Mouse (Mus musculus) liver, embryonic 11.5 days (tissue): Measurements from ENCODE around the gene C730034F03Rik. TPM values are rescaled to one million over a fixed set of nuclear protein-coding genes. Genes with fewer than 3 reads are reported as not detected.

Experiments
- ATAC-seq: fragments of 200-750 bp; cut with Nextera tagmentation; replicated peaks from 2 replicates; pipeline ENCODE4 v1.8.0; 2017; ENCODE audit warnings: moderate number of reproducible peaks, mild to moderate bottlenecking, moderate TSS enrichment, moderate library complexity; ENCODE audit not compliant: low FRiP score
- DNase-seq: peaks from one replicate; pipeline ENCODE4 v3.0.0-alpha.2; 2017; ENCODE audit warnings: low spot score
- H3K27ac ChIP-seq: fragments of 300-500 bp; sonication (generic); 2 replicates; pipeline ENCODE4 v1.5.1; 2014; ENCODE audit warnings: mild to moderate bottlenecking, low read depth, low read length, control low read depth
- H3K27me3 ChIP-seq: fragments of 300-500 bp; sonication (generic); replicated peaks from 2 replicates; pipeline ENCODE4 v1.6.1; 2014; ENCODE audit warnings: low read length, mixed read lengths; ENCODE audit not compliant: control insufficient read depth, insufficient read depth
- H3K36me3 ChIP-seq: fragments of 300-500 bp; sonication (generic); 2 replicates; pipeline ENCODE4 v1.6.1; 2014; ENCODE audit warnings: mild to moderate bottlenecking, low read length, moderate library complexity, mixed read lengths; ENCODE audit not compliant: control insufficient read depth, insufficient read depth
- H3K4me1 ChIP-seq: fragments of 300-500 bp; sonication (generic); replicated peaks from 2 replicates; pipeline ENCODE4 v1.6.1; 2014; ENCODE audit warnings: low read length, mixed read lengths; ENCODE audit not compliant: control insufficient read depth, insufficient read depth
- H3K4me2 ChIP-seq: fragments of 300-500 bp; sonication (generic); 2 replicates; pipeline ENCODE4 v1.6.1; 2014; ENCODE audit warnings: mild to moderate bottlenecking, control low read depth, moderate library complexity
- H3K4me3 ChIP-seq: fragments of 300-500 bp; sonication (generic); 2 replicates; pipeline ENCODE4 v1.5.1; 2014; ENCODE audit warnings: low read depth, low read length, control low read depth
- H3K9ac ChIP-seq: fragments of 300-500 bp; sonication (generic); 2 replicates; pipeline ENCODE4 v1.6.1; 2014; ENCODE audit warnings: low read depth, low read length, control low read depth
- H3K9me3 ChIP-seq: fragments of 300-500 bp; sonication (generic); 2 replicates; pipeline ENCODE4 v1.6.1; 2016; ENCODE audit warnings: low read length, inconsistent platforms, mixed read lengths; ENCODE audit not compliant: control insufficient read depth
- WGBS: fragments of 180-500 bp; shearing (Covaris S2); extraction: QIAGEN DNeasy Blood & Tissue Kit; methylation state at CpG from one replicate; pipeline ENCODE4 v1.1.7; 2014; 5-methylcytosine and 5-hydroxymethylcytosine counted together
- polyA plus RNA-seq: library from polyadenylated mRNA; unstranded; fragments of >200 nt; fragmentation: Nextera tagmentation; extraction: Ambion mirVana; gene quantifications from 2 replicates; pipeline ENCODE4 v1.2.1, GENCODE M21; 2014

Gene C730034F03Rik
- polyA plus RNA-seq, 1 experiment from 2014 or later, result 2.8 TPM

DNA sequence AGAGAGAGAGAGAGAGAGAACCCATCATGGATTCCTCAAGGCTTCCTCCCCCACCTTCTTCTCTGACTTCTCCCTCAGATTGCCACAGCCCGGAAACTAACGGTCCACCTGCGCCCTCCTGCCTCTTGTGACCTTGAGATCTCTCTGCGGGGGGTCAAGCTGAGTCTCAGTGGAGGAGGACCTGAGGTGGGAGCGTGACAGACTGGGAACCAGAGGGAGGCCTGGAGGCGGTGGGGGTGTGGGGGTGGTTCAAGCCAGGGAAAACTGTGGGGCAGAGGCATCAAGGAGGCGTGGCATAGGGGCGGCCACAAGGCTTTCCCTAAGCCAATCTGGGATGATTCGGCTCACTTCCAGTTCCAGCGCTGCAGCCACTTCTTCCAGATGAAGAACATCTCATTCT lies 30.9 kb downstream of the C730034F03Rik start:
- H3K27me3 ChIP-seq, result peaks cover 36% of the 10 kb centered on the region
- no peak overlapping the region for H3K4me3 ChIP-seq
- H3K4me2 ChIP-seq, result no peak overlapping the region
- no peaks in the 10 kb centered on the region for H3K4me1 ChIP-seq
- H3K36me3 ChIP-seq, result no peaks in the 10 kb centered on the region
- DNase-seq, result no peak
- H3K9me3 ChIP-seq, result no peaks in the 10 kb centered on the region
- WGBS, result 66% methylated on average over 10 of the region's 10 CpGs
- no peak overlapping the region for H3K9ac ChIP-seq
- ATAC-seq, result no peak
- H3K27ac ChIP-seq, result no peak overlapping the region

DNA sequence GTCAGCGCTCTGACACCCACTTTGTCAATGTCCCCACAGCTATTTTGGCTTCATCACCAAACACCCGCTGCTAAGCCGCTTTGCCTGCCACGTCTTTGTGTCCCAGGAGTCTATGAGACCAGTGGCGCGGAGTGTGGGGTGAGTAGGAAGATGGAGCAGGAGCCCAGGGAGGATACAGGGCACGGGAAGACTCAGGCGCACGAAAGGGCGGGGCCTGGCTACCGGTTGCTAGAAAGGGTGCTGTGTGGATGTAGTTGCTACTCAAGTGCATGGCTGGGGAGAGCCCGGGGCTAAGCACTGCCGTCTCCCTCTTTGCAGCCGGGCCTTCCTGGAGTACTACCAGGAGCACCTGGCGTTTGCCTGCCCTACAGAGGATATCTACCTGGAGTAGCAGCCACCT lies 31.9 kb downstream of the C730034F03Rik start:
- no peak for ATAC-seq
- H3K27ac ChIP-seq, result no peak overlapping the region
- H3K9me3 ChIP-seq, result no peaks in the 10 kb centered on the region
- WGBS, result 72% methylated on average over 15 of the region's 15 CpGs
- H3K4me1 ChIP-seq, result no peaks in the 10 kb centered on the region
- H3K27me3 ChIP-seq, result peaks cover 27% of the 10 kb centered on the region
- no peak for DNase-seq
- H3K4me2 ChIP-seq, result no peak overlapping the region
- H3K36me3 ChIP-seq, result no peaks in the 10 kb centered on the region
- H3K4me3 ChIP-seq, result no peak overlapping the region
- no peak overlapping the region for H3K9ac ChIP-seq

DNA sequence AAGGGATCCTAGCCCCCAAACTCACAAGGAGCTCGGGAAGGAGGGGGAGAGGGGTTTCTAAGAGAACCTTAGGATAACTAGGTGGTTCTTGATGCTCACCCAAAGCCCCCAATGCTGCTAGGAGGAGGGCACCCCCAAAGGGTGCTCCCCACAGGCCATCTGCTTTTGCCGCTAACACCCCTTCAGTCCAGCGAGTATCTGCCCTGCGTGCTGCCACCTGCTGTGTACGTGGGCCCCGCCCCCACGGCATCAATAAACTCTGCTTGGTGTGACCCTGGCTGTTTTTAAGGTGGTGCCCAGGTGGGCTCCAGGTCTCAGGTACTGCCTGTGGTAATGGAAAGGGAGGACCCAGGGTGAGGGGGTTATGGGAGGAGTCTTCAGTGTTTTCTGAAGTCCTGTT lies 32.8 kb downstream of the C730034F03Rik start:
- DNase-seq, result no peak
- Histone ChIP-seq H3K4me1 (no peaks in the 10 kb centered on the region), H3K4me3 (no peak overlapping the region), H3K9me3 (no peaks in the 10 kb centered on the region), H3K9ac (no peak overlapping the region), H3K27ac (no peak overlapping the region), H3K4me2 (no peak overlapping the region), H3K27me3 (peaks cover 19% of the 10 kb centered on the region), H3K36me3 (no peaks in the 10 kb centered on the region)
- WGBS, result 71% methylated on average over 7 of the region's 7 CpGs
- ATAC-seq, result no peak

DNA sequence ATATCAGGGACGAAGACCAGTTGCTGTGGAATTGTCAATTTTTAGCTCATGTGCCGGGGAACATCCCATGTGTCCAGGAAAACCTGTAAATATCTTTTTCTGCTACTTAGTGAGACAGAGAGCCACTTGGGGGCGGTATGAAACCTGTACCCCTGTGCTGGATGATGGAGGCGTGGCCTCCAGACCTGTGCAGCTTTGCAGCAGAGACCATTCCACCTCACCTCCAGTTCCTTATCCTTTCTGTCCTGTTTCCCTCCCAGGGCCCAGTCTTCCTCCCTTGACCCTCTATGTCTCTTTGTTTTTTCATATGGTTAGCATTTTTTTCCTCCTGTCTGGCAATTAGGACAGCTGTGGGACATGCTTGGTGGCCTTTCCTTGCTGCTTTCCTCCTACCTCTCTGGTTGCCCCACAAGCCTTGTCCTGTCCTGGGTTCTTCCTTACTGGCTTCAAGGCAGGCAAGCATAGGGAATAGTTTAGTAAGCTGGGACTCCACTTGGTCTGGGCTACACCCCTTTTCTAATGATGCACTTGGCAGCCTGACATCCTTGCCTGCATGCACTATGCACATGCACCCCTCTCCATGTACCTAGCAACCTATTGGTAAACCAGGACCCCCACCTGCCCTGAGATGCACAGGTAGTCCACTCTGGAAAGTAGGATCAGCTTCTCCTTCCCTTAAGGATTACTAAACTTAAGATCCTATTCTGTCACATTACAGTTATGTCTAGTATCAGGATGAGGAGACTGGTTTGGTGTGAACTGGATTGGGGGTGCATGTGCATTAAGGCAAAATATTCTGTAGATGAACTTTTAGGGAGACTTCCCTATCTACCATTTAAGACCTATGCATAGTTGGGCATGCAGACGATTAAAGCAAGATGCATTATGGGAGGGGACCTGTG lies 34.2 kb downstream of the C730034F03Rik start:
- WGBS, result 47% methylated on average over 5 of the region's 5 CpGs
- Histone ChIP-seq H3K9ac (no peak overlapping the region), H3K4me1 (no peaks in the 10 kb centered on the region), H3K27ac (no peak overlapping the region), H3K4me2 (no peak overlapping the region), H3K4me3 (no peak overlapping the region), H3K9me3 (no peaks in the 10 kb centered on the region), H3K27me3 (peaks cover 10% of the 10 kb centered on the region), H3K36me3 (no peaks in the 10 kb centered on the region)
- ATAC-seq, result no peak
- no peak for DNase-seq

DNA sequence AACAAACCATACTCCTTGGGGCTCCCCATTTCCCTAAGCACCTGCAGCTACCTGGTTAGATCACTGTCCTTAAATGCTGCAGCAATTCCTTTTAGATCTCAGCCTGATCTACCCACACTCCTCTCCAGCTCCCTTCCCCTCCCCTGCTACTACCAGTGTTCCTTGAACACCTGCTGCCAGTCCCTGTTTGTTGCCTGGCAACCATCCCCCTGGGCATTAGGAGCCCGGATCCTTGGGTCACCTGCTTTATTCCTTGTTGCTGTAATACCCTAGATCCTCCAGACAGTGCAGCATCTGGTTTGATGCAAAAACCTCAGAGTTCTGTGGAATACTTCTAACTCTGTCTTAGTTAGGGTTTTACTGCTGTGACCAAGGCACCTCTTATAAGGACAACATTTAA lies 35.7 kb downstream of the C730034F03Rik start:
- Histone ChIP-seq H3K36me3 (no peaks in the 10 kb centered on the region), H3K4me2 (no peak overlapping the region), H3K9me3 (no peaks in the 10 kb centered on the region), H3K4me3 (no peak overlapping the region), H3K27me3 (peaks cover 5% of the 10 kb centered on the region; the same call in 1 of the 2 replicates), H3K4me1 (no peaks in the 10 kb centered on the region), H3K9ac (no peak overlapping the region), H3K27ac (no peak overlapping the region)
- DNase-seq (no peak), ATAC-seq (no peak)
- WGBS, result 19% methylated on average over 1 of the region's 1 CpGs

DNA sequence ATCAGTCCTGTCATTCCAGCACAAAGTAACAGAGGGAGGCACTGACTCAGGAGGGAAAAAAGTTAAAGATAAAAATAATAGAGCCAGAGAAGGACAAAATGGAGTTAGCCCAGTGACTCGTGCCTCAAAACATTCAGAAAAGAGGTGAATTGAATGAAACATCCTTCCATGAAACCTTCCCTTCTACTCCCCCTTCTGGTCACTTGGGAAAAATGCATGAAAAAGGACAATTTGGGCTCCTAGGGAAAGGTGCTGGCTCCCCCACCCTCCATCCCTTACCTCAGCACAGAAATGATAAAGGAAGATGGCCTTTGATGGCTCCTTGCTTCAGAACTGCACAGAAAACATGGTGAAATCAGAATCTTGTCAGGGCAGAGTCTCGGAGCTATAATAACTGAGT lies 39.2 kb downstream of the C730034F03Rik start:
- DNase-seq, result no peak
- Histone ChIP-seq H3K4me1 (no peaks in the 10 kb centered on the region), H3K27ac (no peak overlapping the region), H3K27me3 (no peaks in the 10 kb centered on the region), H3K36me3 (no peaks in the 10 kb centered on the region), H3K4me3 (no peak overlapping the region), H3K9me3 (no peaks in the 10 kb centered on the region), H3K9ac (no peak overlapping the region), H3K4me2 (no peak overlapping the region)
- ATAC-seq, result no peak
- WGBS, result 32% methylated on average over 2 of the region's 2 CpGs

DNA sequence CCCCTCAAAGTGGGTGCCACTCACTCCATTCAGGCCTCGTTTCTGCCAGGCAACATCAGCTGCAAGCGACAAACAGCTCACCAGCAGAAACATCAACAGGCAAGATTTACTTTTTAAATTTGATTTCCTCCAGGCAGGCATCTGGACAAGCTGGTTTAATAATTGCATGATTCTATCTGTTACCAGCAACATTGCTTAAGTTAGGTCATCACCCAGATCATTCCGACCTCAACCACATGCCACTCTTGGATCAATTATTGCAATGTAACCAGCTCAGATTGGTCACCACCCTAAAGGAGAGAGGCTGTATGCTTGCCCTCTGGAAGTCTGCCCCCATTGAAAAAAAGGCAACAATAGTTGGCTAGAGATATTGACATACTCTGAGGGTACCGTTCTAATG lies 42.1 kb downstream of the C730034F03Rik start:
- Histone ChIP-seq H3K4me2 (no peak overlapping the region), H3K9ac (no peak overlapping the region), H3K4me1 (peaks cover 6% of the 10 kb centered on the region), H3K36me3 (no peaks in the 10 kb centered on the region), H3K9me3 (no peaks in the 10 kb centered on the region), H3K27me3 (no peaks in the 10 kb centered on the region), H3K27ac (no peak overlapping the region), H3K4me3 (no peak overlapping the region)
- 87% methylated on average over 4 of the region's 4 CpGs for WGBS
- DNase-seq (no peak), ATAC-seq (no peak)

DNA sequence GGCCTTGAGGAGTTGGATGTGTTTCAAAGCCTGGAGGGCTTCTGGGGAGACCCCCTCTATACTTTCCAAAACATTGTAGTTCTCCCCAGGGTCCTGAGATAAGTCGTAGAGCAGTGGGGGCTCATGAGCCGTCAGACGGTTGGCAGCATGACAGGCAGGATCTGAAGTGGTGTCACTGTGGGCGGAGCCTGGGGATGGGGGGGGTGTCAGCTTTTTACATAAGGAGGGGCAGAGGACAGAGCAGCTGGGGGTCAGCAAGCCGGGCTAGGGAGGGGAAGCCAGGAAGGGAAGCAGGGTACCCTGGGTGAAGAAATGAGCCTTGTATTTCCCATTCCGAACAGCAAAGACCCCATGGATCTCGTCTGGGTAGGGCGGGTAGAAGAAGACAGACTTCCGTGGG lies 44.0 kb downstream of the C730034F03Rik start:
- Histone ChIP-seq H3K4me1 (peaks cover 15% of the 10 kb centered on the region), H3K27ac (no peak overlapping the region), H3K9me3 (no peaks in the 10 kb centered on the region), H3K27me3 (no peaks in the 10 kb centered on the region), H3K36me3 (no peaks in the 10 kb centered on the region), H3K4me3 (no peak overlapping the region), H3K4me2 (no peak overlapping the region), H3K9ac (no peak overlapping the region)
- no peak for DNase-seq
- 78% methylated on average over 9 of the region's 9 CpGs for WGBS
- no peak for ATAC-seq

DNA sequence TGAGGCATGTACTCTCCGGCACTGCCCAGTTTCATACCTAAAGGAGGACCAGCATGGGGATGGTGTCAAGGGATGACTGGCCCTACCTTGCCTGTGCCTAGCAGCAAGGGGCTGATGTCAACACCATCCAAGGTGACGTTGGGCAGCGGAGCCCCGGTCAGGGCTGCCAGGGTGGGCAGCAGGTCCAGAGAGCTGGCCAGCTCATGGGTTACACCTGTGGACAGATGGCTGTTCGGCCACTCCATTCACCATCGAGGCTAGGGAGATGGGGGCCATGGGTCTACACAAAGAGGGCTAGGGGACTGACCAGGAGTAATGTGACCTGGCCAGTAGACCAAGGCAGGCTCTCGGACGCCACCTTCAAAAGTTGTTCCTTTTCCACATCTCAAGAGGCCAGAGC lies 44.5 kb downstream of the C730034F03Rik start:
- no peaks in the 10 kb centered on the region for H3K27me3 ChIP-seq
- no peak for ATAC-seq
- no peak overlapping the region for H3K27ac ChIP-seq
- peaks cover 15% of the 10 kb centered on the region for H3K4me1 ChIP-seq
- DNase-seq, result no peak
- WGBS, result 95% methylated on average over 8 of the region's 8 CpGs
- H3K36me3 ChIP-seq, result no peaks in the 10 kb centered on the region
- H3K9me3 ChIP-seq, result no peaks in the 10 kb centered on the region
- no peak overlapping the region for H3K4me2 ChIP-seq
- H3K9ac ChIP-seq, result no peak overlapping the region
- no peak overlapping the region for H3K4me3 ChIP-seq
